Mouse (Mus musculus): Measurements from ENCODE around the gene Nox3.

Nox3 gene

DNA sequence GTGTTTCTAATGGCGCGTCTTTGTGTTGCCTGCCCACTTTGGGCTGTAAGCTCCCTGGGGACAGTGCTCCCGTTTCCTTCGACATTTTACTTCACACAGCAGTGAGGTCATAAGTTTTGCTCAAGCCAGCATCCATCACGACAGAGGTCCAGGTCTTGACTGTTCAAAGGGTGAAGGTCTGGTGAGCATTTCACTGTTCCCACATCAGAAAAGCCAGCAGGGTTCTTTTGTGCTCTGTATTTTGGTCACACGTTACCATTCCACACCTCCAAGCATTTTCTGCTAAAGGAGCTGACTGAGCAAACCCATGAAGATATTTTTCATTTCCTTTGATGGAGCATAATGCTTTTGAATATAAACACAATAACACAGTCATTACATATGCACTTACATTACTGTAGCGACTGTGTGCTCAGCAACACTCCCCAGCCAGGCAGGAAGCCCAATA, 85.7 kb downstream of the Nox3 start:
- no peak for DNase-seq (ENCODE audit: low read depth)

DNA sequence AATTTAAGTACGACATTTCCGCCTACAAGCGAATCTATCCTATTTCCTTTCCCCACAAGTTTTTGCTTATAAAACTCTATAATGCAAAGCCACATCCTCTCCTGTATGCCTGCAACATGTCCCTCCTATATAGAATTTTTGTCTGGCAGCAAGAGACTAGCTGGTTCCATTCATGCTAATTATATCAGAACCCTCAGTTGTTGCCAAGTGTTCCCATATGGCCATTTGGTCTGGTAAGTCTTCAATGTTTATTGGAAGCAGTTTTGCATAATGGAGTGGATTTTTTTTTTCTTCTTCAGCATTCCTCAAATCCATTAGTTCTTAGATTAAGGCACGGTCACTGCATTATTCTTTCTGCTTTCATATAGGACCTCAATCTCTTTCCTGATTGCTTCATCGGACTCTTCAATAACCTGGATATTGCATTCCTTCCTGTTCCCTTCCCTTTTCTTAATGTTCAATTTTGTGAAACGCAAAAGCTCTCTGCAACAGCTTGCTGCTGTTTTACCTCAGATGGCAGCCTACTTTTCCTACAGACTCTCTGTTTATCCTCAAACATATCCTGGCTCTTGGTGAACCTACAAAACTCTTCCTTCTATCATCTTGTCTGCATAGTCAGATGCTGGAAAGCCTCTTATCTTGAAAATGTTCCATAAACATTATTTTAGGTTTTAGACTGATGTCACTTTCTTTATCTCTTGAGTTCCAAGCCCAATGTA, 92.9 kb downstream of the Nox3 start:
- no peak for DNase-seq (ENCODE audit: low read depth)

DNA sequence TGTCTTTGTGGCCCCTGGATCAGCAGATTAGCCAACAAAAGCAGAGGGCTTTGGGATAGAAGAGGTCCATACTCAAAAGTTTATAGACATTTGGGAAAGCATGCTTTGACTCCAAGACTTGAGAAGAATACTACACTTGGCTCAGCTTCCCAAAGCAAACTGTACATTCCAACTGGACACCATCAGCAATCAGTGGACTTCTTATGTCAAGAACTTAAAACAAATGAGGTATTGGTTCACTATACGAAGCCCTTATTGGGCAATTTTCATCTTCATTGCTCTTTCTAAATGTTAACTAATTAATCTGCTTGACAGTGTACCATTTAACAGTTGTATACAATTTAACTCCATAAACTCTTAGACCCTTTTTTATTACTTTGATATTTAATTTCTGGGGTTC, 97.7 kb downstream of the Nox3 start:
- no peak for DNase-seq (ENCODE audit: low read depth)

DNA sequence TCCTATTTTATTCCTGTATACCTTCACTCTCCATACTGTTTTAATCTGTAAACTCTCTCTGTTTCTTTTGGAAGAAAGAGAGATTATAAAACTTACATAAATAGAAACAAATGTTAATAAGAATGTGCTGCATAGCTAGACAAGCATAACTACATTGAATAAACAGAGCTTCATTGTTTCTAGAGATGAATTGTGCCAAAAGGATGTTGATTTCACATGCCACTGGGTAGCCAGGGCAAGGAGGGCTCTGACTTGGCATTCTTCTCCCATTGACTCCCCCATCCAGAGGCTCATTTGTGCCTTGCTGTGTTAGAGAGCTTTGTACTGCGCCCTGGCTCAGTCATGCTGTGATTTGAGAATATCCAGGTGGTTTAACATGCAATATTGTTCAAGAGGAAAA, 98.2 kb downstream of the Nox3 start:
- DNase-seq (ENCODE audit: low read depth) = peak; percentile 39

DNA sequence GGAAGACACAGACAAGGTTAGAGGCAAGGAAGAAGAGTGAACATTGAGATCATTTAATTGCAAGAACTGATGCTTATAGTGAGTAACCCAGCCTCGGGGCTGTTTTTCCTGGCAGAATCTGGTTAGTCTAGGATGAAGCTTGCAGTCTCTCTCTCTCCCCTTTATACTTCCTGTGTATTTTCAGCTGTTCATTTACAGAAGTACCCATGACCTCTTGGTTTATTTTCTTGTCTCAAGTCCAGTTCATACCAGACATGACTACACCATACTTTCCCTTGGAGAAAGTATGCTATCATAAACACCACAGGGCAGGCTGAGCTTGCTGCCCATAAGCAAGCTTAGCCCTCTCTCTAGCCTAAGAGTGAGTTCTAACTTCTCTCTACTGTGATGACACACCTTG, 98.9 kb downstream of the Nox3 start:
- DNase-seq (ENCODE audit: low read depth) = peak; percentile 77
